Mouse (Mus musculus): ENCODE results near the gene Calm4. TPM values are rescaled to one million over a fixed set of nuclear protein-coding genes. Genes with fewer than 3 reads are reported as not detected.
"Not testable (repeated sequence)": the region's sequence is repeated elsewhere in the genome, so short reads cannot be mapped to it uniquely, and the experiment has no call there.

Calm4 gene
- polyA plus RNA-seq (2012; fragmentation: generic; extraction: Trizol) = not detected
- long read RNA-seq, experiment 1 = 0 reads
- long read RNA-seq, experiment 2 = 0 reads

DNA sequence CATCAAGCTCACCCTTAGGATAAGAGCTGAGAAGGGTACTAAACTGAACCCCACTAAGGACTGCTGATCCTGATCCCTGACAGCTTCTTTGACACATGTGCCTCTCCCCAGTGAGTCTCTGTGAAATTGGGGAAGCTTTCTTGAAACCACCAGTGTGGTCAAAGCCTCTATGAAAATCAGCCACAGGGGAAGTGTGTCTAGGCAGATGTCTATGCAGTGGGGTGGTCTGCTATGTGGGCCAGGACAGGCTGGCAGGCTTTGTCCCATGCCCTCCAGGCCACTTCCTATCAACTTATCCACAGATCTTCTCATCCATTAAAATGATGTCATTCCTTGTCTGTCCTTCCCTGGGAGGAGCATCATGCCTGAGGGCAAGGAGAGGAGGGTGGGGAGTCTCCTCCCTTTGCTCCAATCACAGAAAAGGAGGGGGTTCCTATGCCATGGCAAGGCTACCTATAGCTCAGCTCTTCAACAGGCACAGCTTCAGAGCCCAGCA, at the start of gene Calm4:
Gene Calm4, plus strand, starts transcription at position 446 of the 496 bp plus-strand sequence.
- not testable (repeated sequence) for H3K79me2 ChIP-seq (ENCODE audit: control insufficient read depth, insufficient read depth); H3K4me3 ChIP-seq (ENCODE audit: insufficient read depth, poor library complexity, severe bottlenecking); H3ac ChIP-seq (ENCODE audit: control insufficient read depth, insufficient read length, low read depth); H3K79me3 ChIP-seq (ENCODE audit: low read depth); H3K27me3 ChIP-seq (ENCODE audit: control insufficient read depth, insufficient read depth, insufficient read length); H3K36me3 ChIP-seq (ENCODE audit: control insufficient read depth, insufficient read depth)

GRCm38 (mm10) chr13:3788588-3788987, 49.0 kb upstream of the Calm4 start:
- TF ChIP-seq MAX (IDR thresholded peaks at IDR 0.05) = no peak
- no peak for TF ChIP-seq CEBPB (IDR thresholded peaks at IDR 0.05; ENCODE audit: low read depth)
- TF ChIP-seq MYOD1 (IDR thresholded peaks at IDR 0.05; ENCODE audit: control insufficient read depth, insufficient read length, low read depth) = no peak
- no peak for TF ChIP-seq USF1 (IDR thresholded peaks at IDR 0.05; ENCODE audit: low read depth)
- TF ChIP-seq CTCF (IDR thresholded peaks at IDR 0.05; ENCODE audit: control insufficient read depth, insufficient read depth, insufficient read length) = no peak
- no peak for TF ChIP-seq MYOG (IDR thresholded peaks at IDR 0.05; ENCODE audit: control insufficient read depth, extremely low read depth, insufficient read length)
- TF ChIP-seq FOSL1 (IDR thresholded peaks at IDR 0.05; ENCODE audit: insufficient read depth, low read length, poor library complexity, severe bottlenecking) = no peak
- no peaks in the 10 kb centered on the region for H3K27me3 ChIP-seq (ENCODE audit: control insufficient read depth, insufficient read depth, insufficient read length)
- H3K4me3 ChIP-seq (ENCODE audit: insufficient read depth, poor library complexity, severe bottlenecking) = no peak overlapping the region
- no peaks in the 10 kb centered on the region for H3K36me3 ChIP-seq (ENCODE audit: control insufficient read depth, insufficient read depth)
- no peaks in the 10 kb centered on the region for H3K79me3 ChIP-seq (ENCODE audit: low read depth)
- H3K79me2 ChIP-seq (ENCODE audit: control insufficient read depth, insufficient read depth) = no peaks in the 10 kb centered on the region
- H3ac ChIP-seq (ENCODE audit: control insufficient read depth, insufficient read length, low read depth) = no peak overlapping the region

- H3ac ChIP-seq (ENCODE audit: control insufficient read depth, insufficient read length, low read depth) = no peak overlapping the region
- no peak overlapping the region for H3K4me3 ChIP-seq (ENCODE audit: insufficient read depth, poor library complexity, severe bottlenecking)
- no peaks in the 10 kb centered on the region for H3K79me2 ChIP-seq (ENCODE audit: control insufficient read depth, insufficient read depth)
- TF ChIP-seq MYOD1 (IDR thresholded peaks at IDR 0.05; ENCODE audit: control insufficient read depth, insufficient read length, low read depth) = no peak
- TF ChIP-seq USF1 (IDR thresholded peaks at IDR 0.05; ENCODE audit: low read depth) = no peak
- no peak for TF ChIP-seq FOSL1 (IDR thresholded peaks at IDR 0.05; ENCODE audit: insufficient read depth, low read length, poor library complexity, severe bottlenecking)
- H3K27me3 ChIP-seq (ENCODE audit: control insufficient read depth, insufficient read depth, insufficient read length) = no peaks in the 10 kb centered on the region
- H3K36me3 ChIP-seq (ENCODE audit: control insufficient read depth, insufficient read depth) = no peaks in the 10 kb centered on the region
- H3K79me3 ChIP-seq (ENCODE audit: low read depth) = no peaks in the 10 kb centered on the region
Observed at GRCm38 (mm10) chr13:3789531-3789930, 48.0 kb upstream of the Calm4 start.

- no peaks in the 10 kb centered on the region for H3K79me3 ChIP-seq (ENCODE audit: low read depth)
- no peak overlapping the region for H3K4me3 ChIP-seq (ENCODE audit: insufficient read depth, poor library complexity, severe bottlenecking)
- H3K79me2 ChIP-seq (ENCODE audit: control insufficient read depth, insufficient read depth) = no peaks in the 10 kb centered on the region
- no peaks in the 10 kb centered on the region for H3K27me3 ChIP-seq (ENCODE audit: control insufficient read depth, insufficient read depth, insufficient read length)
- no peak for TF ChIP-seq MYOD1 (IDR thresholded peaks at IDR 0.05; ENCODE audit: control insufficient read depth, insufficient read length, low read depth)
- no peak for TF ChIP-seq CEBPB (IDR thresholded peaks at IDR 0.05; ENCODE audit: low read depth)
- TF ChIP-seq MAX (IDR thresholded peaks at IDR 0.05) = no peak
- TF ChIP-seq MYOG (IDR thresholded peaks at IDR 0.05; ENCODE audit: control insufficient read depth, extremely low read depth, insufficient read length) = no peak
- no peak for TF ChIP-seq USF1 (IDR thresholded peaks at IDR 0.05; ENCODE audit: low read depth)
- no peak for TF ChIP-seq FOSL1 (IDR thresholded peaks at IDR 0.05; ENCODE audit: insufficient read depth, low read length, poor library complexity, severe bottlenecking)
- no peak for TF ChIP-seq CTCF (IDR thresholded peaks at IDR 0.05; ENCODE audit: control insufficient read depth, insufficient read depth, insufficient read length)
- no peaks in the 10 kb centered on the region for H3K36me3 ChIP-seq (ENCODE audit: control insufficient read depth, insufficient read depth)
- no peak overlapping the region for H3ac ChIP-seq (ENCODE audit: control insufficient read depth, insufficient read length, low read depth)
Observed at GRCm38 (mm10) chr13:3796649-3797048, 40.9 kb upstream of the Calm4 start.

- Histone ChIP-seq H3K4me3 (ENCODE audit: insufficient read depth, poor library complexity, severe bottlenecking) (no peak overlapping the region), H3ac (ENCODE audit: control insufficient read depth, insufficient read length, low read depth) (no peak overlapping the region), H3K27me3 (ENCODE audit: control insufficient read depth, insufficient read depth, insufficient read length) (no peaks in the 10 kb centered on the region), H3K79me3 (ENCODE audit: low read depth) (no peaks in the 10 kb centered on the region), H3K79me2 (ENCODE audit: control insufficient read depth, insufficient read depth) (no peaks in the 10 kb centered on the region), H3K36me3 (ENCODE audit: control insufficient read depth, insufficient read depth) (no peaks in the 10 kb centered on the region)
- TF ChIP-seq MAX (IDR thresholded peaks at IDR 0.05) (no peak), MYOD1 (IDR thresholded peaks at IDR 0.05; ENCODE audit: control insufficient read depth, insufficient read length, low read depth) (no peak), FOSL1 (IDR thresholded peaks at IDR 0.05; ENCODE audit: insufficient read depth, low read length, poor library complexity, severe bottlenecking) (no peak), USF1 (IDR thresholded peaks at IDR 0.05; ENCODE audit: low read depth) (no peak), CEBPB (IDR thresholded peaks at IDR 0.05; ENCODE audit: low read depth) (no peak), MYOG (IDR thresholded peaks at IDR 0.05; ENCODE audit: control insufficient read depth, extremely low read depth, insufficient read length) (no peak)
Observed at GRCm38 (mm10) chr13:3798751-3799150, 38.8 kb upstream of the Calm4 start.

GRCm38 (mm10) chr13:3799386-3799785, 38.2 kb upstream of the Calm4 start:
- Histone ChIP-seq H3K79me3 (ENCODE audit: low read depth) (no peaks in the 10 kb centered on the region), H3ac (ENCODE audit: control insufficient read depth, insufficient read length, low read depth) (no peak overlapping the region), H3K36me3 (ENCODE audit: control insufficient read depth, insufficient read depth) (no peaks in the 10 kb centered on the region), H3K27me3 (ENCODE audit: control insufficient read depth, insufficient read depth, insufficient read length) (no peaks in the 10 kb centered on the region), H3K4me3 (ENCODE audit: insufficient read depth, poor library complexity, severe bottlenecking) (no peak overlapping the region), H3K79me2 (ENCODE audit: control insufficient read depth, insufficient read depth) (no peaks in the 10 kb centered on the region)
- TF ChIP-seq FOSL1 (IDR thresholded peaks at IDR 0.05; ENCODE audit: insufficient read depth, low read length, poor library complexity, severe bottlenecking) (no peak), CTCF (IDR thresholded peaks at IDR 0.05; ENCODE audit: control insufficient read depth, insufficient read depth, insufficient read length) (no peak), CEBPB (IDR thresholded peaks at IDR 0.05; ENCODE audit: low read depth) (no peak), MYOG (IDR thresholded peaks at IDR 0.05; ENCODE audit: control insufficient read depth, extremely low read depth, insufficient read length) (no peak)

Measured in C2C12 (cell line).